Mouse (Mus musculus): ENCODE measurements at regions not wholly inside any gene's neighbourhood (a gene's known extent, or its start where the extent isn't known, plus 50 kb on each side); places are given as distances from the start of the nearest gene placed in this dataset.

- TF ChIP-seq CTCF (IDR thresholded peaks at IDR 0.05; ENCODE audit: insufficient read depth, low read depth, low read length) (no peak), POLR2A (IDR thresholded peaks at IDR 0.05; ENCODE audit: insufficient read depth, low read depth, low read length) (no peak)
Measured at GRCm38 (mm10) chr6:31937146-31937545, 112.9 kb upstream of the 1700012A03Rik start.

Data from olfactory bulb, adult 2 months (tissue).